Mouse (Mus musculus): ENCODE data around the gene Mybl2.

DNA sequence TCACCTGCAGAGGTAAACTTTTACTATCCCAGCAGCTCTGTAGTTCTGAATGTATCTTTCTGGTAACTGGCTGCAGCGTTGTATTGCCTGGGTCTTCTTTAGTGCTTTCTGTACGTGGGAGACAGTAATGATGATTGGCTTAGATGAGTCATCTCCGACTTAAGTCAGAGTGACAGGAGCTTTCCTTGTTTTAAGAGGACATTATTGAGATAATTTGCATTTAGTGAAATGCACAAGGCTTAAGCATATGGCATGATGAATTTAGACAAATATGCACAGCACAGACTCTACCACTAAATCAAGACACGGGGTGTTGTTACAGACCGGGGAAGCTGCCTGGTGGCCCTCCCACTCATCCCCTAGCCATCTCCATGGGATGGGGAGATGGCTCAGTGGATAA is 77.8 kb downstream of the Mybl2 start:
- no peak for TF ChIP-seq GATA1 (IDR thresholded peaks at IDR 0.05; ENCODE audit: low read depth, low read length)
- TF ChIP-seq CTCF (IDR thresholded peaks at IDR 0.05 in 2 of 3, conservative IDR thresholded peaks at IDR 0.05 in 1 of 3; ENCODE audit: control insufficient read depth in 1 of 3, insufficient read depth in 1 of 3, low read depth in 2 of 3, low read length in 3 of 3, poor library complexity in 1 of 3, severe bottlenecking in 1 of 3) = no peak
- TF ChIP-seq EP300 (IDR thresholded peaks at IDR 0.05; ENCODE audit: low read depth in 1 of 2, low read length in 2 of 2) = no peak
- TF ChIP-seq MYB (IDR thresholded peaks at IDR 0.05; ENCODE audit: low read depth, low read length) = no peak
- TF ChIP-seq MAX (IDR thresholded peaks at IDR 0.05; ENCODE audit: low read length) = no peak
- TF ChIP-seq NRF1 (IDR thresholded peaks at IDR 0.05; ENCODE audit: insufficient read depth, low read depth, low read length, poor library complexity, severe bottlenecking) = no peak

All from MEL (cell line).